Mouse (Mus musculus) E14TG2a.4 (cell line): Measurements from ENCODE around the gene Vcl.

Experiments used
- H3K27me3 ChIP-seq: 2 replicates; pipeline ENCODE4 v1.6.1; 2014; ENCODE audit warnings: low read length, control low read depth; ENCODE audit not compliant: insufficient read depth
- H3K36me3 ChIP-seq: 2 replicates; pipeline ENCODE4 v1.6.1; 2014; ENCODE audit warnings: low read length, control low read depth; ENCODE audit not compliant: insufficient read depth
- H3K4me1 ChIP-seq: replicated peaks from 2 replicates; pipeline ENCODE4 v1.6.1; 2014; ENCODE audit warnings: low read depth, low read length, control low read depth
- H3K4me3 ChIP-seq: replicated peaks from 2 replicates; pipeline ENCODE4 v1.5.1; 2014; ENCODE audit warnings: mild to moderate bottlenecking, low read length
- H3K9me3 ChIP-seq: 2 replicates; pipeline ENCODE4 v1.6.1; 2014; ENCODE audit warnings: low read length, control low read depth
- CTCF ChIP-seq: conservative IDR thresholded peaks from 2 replicates; pipeline ENCODE4 v1.5.1; 2014; ENCODE audit warnings: low read length
- NANOG ChIP-seq: IDR thresholded peaks from 2 replicates; pipeline ENCODE4 v1.6.1; 2014; ENCODE audit warnings: borderline replicate concordance, low read length, mixed read lengths
- POU5F1 ChIP-seq: IDR thresholded peaks from 2 replicates; pipeline ENCODE4 v1.6.1; 2014; ENCODE audit warnings: low read length, borderline replicate concordance

The Vcl gene

DNA sequence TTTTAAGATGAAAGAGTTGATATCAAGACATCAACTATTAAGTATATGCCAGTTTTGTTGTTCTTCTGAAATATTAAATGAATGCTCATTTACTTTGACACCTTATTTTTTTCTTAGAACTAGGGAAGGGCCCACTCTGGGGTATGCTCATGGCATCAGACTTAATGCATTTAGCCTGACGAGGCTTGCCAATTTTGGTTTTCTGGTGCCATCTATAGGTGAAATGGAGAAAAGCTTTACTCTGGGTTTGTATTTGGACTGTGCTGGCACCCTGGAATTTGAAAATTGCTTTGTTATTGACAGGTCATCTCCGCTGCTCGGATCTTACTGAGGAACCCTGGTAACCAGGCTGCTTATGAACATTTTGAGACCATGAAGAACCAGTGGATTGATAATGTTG, 89.8 kb downstream of the Vcl start:
- no peaks in the 10 kb centered on the region for H3K27me3 ChIP-seq
- TF ChIP-seq POU5F1 (no peak), CTCF (peak; percentile 28)
- no peak overlapping the region for H3K4me3 ChIP-seq
- peaks cover 78% of the 10 kb centered on the region for H3K36me3 ChIP-seq
- H3K9me3 ChIP-seq = no peaks in the 10 kb centered on the region
- H3K4me1 ChIP-seq = no peaks in the 10 kb centered on the region

DNA sequence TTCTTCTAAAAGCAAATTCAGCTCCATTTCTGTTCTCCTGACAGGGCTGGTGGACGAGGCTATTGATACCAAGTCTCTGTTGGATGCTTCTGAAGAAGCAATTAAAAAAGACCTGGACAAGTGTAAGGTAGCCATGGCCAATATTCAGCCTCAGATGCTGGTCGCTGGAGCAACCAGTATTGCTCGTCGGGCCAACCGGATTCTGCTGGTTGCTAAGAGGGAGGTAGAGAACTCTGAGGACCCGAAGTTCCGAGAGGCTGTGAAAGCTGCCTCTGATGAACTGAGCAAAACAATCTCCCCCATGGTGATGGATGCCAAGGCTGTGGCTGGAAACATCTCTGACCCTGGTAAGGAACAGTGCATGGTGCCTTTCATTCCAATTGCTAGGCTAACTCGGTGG, 91.2 kb downstream of the Vcl start:
- no peaks in the 10 kb centered on the region for H3K27me3 ChIP-seq
- no peak overlapping the region for H3K4me3 ChIP-seq
- H3K4me1 ChIP-seq = no peaks in the 10 kb centered on the region
- no peak for TF ChIP-seq CTCF
- no peaks in the 10 kb centered on the region for H3K9me3 ChIP-seq
- H3K36me3 ChIP-seq = peaks cover 84% of the 10 kb centered on the region

DNA sequence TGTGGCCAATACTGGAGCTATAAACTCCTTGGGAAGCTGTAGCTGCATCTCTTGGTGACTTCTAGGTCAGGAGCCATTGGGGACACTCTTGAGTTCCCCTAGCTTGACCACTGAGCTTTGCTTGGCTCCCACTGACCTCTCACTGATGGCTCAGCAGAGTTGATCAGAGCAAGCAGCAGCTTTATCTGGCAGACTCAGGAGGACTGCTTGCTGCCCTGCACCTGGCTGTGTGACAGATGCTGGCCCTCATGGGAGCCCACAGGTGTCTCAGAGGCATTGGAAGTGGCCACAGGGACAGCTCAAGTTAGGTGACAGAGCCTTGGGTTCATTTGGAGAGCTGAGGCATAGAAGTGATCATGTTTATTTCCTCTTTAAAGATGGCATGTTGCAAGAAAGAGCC, 98.3 kb downstream of the Vcl start:
- Histone ChIP-seq H3K4me3 (no peak overlapping the region), H3K9me3 (no peaks in the 10 kb centered on the region), H3K36me3 (peaks cover 95% of the 10 kb centered on the region), H3K4me1 (peaks cover 18% of the 10 kb centered on the region), H3K27me3 (no peaks in the 10 kb centered on the region)
- TF ChIP-seq POU5F1 (no peak), NANOG (no peak), CTCF (no peak)

DNA sequence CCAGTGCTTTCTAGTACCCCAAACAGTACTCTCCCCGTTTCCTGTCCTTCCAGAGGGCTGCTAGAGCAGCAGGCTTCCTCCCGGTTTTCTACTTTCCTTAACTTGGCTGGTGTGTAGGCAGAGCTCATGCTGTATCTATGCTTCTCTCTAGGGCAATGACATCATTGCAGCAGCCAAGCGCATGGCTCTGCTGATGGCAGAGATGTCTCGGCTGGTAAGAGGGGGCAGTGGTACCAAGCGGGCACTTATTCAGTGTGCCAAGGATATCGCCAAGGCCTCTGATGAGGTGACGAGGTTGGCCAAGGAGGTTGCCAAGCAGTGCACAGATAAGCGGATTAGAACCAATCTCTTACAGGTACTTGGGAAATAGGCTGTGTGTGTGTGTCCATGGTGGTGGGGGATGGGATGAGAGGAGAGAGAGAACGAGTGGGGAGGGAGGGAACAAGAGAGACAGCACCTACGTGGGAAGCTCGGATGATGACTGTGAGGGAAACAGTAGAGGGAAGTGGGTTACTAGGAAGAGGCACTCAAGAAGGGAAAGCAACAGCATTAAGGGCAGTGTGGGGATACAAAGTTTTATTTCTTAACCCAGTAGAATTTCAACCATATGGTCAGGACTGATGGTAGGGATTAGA, 99.9 kb downstream of the Vcl start:
- Histone ChIP-seq H3K9me3 (no peaks in the 10 kb centered on the region), H3K4me1 (peaks cover 19% of the 10 kb centered on the region), H3K36me3 (peaks cover 96% of the 10 kb centered on the region), H3K27me3 (no peaks in the 10 kb centered on the region), H3K4me3 (no peak overlapping the region)
- TF ChIP-seq NANOG = no peak
- no peak for TF ChIP-seq POU5F1

DNA sequence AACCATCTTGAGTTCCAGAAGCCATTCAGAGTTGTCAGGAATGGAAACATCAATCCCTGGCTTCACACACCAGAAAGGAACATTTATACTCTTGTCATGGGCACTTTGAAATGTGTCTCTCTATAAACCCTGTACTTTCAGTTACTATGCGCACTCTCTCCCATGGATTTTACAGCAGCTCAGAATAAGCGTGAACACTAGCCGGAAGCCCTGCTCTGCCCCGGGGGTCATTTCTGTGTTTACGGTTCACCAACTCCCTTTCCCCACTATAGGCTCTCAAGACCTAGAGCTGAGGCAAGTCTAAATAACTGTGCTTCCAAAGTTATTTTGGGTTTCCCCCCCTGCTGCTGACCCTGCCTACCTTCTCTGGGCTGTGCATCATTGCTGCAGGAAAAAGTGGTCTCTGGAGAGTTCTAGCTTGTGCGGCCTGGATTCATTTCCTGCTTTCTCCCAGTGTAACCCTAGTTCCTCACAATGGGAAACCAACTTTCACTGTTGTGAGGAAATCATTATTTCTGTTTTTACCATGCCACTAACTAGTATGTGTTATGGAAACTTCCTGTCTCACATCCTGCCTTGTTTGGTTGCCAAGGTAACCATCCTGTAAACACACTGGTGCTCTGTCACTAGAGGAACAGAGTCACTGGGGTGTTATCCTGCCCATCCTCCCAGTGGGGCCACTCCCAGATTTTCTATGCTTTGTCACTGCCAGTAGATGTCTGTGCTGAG, 102.7 kb downstream of the Vcl start:
- Histone ChIP-seq H3K27me3 (no peaks in the 10 kb centered on the region), H3K4me3 (no peak overlapping the region), H3K4me1 (peaks cover 15% of the 10 kb centered on the region), H3K36me3 (peaks cover 93% of the 10 kb centered on the region), H3K9me3 (no peaks in the 10 kb centered on the region)
- TF ChIP-seq NANOG (no peak), POU5F1 (no peak)

DNA sequence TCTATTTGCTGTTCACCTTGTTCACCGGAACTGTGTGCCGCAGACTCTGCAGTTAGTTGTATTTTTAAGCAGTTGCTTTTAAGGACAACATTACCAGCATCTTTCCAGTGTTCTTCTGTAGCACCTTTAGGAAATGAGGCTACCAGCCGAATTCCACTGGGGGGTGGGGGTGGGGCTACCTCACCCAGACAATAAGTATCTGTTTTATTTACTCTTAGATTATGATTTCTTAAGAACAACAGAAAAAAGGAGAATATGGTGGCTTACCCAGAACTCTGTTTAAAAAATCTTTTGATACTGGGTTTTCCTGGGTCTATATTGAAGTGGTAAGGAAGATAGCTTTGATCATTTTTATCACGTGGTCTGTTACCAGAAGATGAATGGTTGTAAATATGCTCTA, 105.1 kb downstream of the Vcl start:
- no peaks in the 10 kb centered on the region for H3K9me3 ChIP-seq
- H3K4me1 ChIP-seq = peaks cover 12% of the 10 kb centered on the region
- H3K27me3 ChIP-seq = no peaks in the 10 kb centered on the region
- TF ChIP-seq NANOG = no peak
- no peak for TF ChIP-seq POU5F1
- TF ChIP-seq CTCF = no peak
- H3K4me3 ChIP-seq = no peak overlapping the region
- peaks cover 95% of the 10 kb centered on the region for H3K36me3 ChIP-seq

DNA sequence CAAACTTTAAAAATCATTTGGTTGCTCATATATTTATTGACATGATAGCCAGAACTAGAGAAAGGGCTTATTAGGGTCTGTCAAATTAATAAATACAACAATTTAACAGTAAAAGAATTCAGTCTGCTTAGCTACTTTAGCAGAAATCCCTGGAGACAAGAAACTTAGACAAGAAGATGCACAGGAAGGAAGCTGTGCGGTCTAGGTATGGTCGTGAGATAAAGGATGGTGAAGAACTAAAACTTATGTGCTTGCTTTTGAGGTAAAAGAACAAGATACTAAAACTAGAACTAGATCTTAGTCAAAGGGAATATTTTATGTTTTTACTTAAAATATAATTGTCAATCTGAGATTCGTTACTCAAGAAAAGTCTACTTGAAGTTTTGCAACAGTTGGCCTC, 105.6 kb downstream of the Vcl start:
- no peaks in the 10 kb centered on the region for H3K27me3 ChIP-seq
- TF ChIP-seq NANOG = no peak
- no peak for TF ChIP-seq CTCF
- TF ChIP-seq POU5F1 = no peak
- peaks cover 95% of the 10 kb centered on the region for H3K36me3 ChIP-seq
- no peaks in the 10 kb centered on the region for H3K9me3 ChIP-seq
- H3K4me3 ChIP-seq = no peak overlapping the region
- peaks cover 12% of the 10 kb centered on the region for H3K4me1 ChIP-seq

DNA sequence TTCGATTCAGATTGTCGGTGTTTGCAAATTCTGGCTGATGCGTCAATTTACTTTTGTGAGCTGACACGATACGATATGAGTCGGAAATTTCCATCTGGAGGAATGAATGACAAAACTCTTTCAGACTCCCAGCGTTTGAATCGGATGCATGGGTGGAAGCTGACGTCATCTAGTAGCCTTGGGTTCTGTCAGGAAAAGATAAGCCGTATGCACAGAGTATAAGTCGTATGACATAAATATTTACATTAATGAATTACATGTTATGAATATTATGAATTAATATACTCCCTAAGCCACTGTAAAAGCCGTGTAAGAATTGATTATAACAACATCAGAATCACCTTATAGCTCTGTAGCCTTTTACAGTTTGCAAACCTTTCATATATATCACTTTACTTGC, 109.9 kb downstream of the Vcl start:
- Histone ChIP-seq H3K4me1 (0 out of 2 replicates have a peak, but pooled peaks cover 3% of the 10 kb centered on the region), H3K36me3 (peaks cover 83% of the 10 kb centered on the region), H3K27me3 (no peaks in the 10 kb centered on the region), H3K9me3 (no peaks in the 10 kb centered on the region), H3K4me3 (no peak overlapping the region)
- TF ChIP-seq NANOG = no peak
- TF ChIP-seq CTCF = no peak
- TF ChIP-seq POU5F1 = no peak

DNA sequence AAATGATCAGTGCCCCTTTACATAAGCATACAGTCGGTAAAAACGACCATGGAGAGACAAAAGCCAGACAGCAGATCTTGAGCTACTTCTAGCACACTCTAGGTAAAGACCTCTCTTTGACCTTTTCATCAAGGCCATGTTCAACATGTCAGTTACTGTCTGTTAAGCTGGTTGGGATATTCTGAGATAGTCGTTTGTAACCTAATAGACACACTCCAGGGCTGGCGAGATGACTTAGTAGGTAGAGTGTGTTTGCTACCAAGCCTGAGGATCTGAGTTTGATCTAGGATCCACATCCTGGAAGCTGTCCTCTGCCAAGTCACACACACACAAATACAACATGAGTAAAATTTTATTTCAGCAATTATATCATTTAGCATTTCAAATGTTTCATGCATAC, 110.4 kb downstream of the Vcl start:
- no peak for TF ChIP-seq POU5F1
- TF ChIP-seq NANOG = no peak
- H3K4me3 ChIP-seq = no peak overlapping the region
- H3K27me3 ChIP-seq = no peaks in the 10 kb centered on the region

More for the DNA sequence above, 110.4 kb downstream of the Vcl start:
- H3K4me1 ChIP-seq = 0 out of 2 replicates have a peak, but pooled peaks cover 3% of the 10 kb centered on the region
- no peaks in the 10 kb centered on the region for H3K9me3 ChIP-seq
- H3K36me3 ChIP-seq = peaks cover 83% of the 10 kb centered on the region
